Mouse (Mus musculus) bone marrow, adult 2 months (tissue): ENCODE results near the gene Atg10. TPM values are rescaled to one million over a fixed set of nuclear protein-coding genes. Genes with fewer than 3 reads are reported as not detected.

Source experiments
- H3K27ac ChIP-seq: fragments of 200-500 bp; 2 replicates; pipeline ENCODE4 v1.5.1; 2012; ENCODE audit warnings: low read depth, mild to moderate bottlenecking, control low read depth, inconsistent platforms, low read length; ENCODE audit not compliant: control insufficient read depth, poor library complexity, insufficient read depth
- H3K4me1 ChIP-seq: fragments of 200-500 bp; 2 replicates; pipeline ENCODE4 v1.6.1; 2011; ENCODE audit warnings: low read length; ENCODE audit not compliant: control insufficient read depth, insufficient read depth
- H3K4me3 ChIP-seq: fragments of 200-500 bp; replicated peaks from 2 replicates; pipeline ENCODE3; 2011; ENCODE audit warnings: mild to moderate bottlenecking, low read depth, low read length, control low read depth; ENCODE audit not compliant: control insufficient read depth
- CTCF ChIP-seq: fragments of 200-500 bp; IDR thresholded peaks from 2 replicates; pipeline ENCODE4 v1.5.1; 2011; ENCODE audit warnings: low read length, control low read depth; ENCODE audit not compliant: control insufficient read depth, insufficient read depth
- POLR2A ChIP-seq: fragments of 200-500 bp; IDR thresholded peaks from 2 replicates; pipeline ENCODE4 v1.6.1; 2011; ENCODE audit warnings: low read depth, mild to moderate bottlenecking, control low read depth, low read length, borderline replicate concordance; ENCODE audit not compliant: control insufficient read depth
- WGBS: fragments of 180-500 bp; shearing (Covaris S2); methylation state at CpG from one replicate; pipeline ENCODE4 v1.1.7; 2018; 5-methylcytosine and 5-hydroxymethylcytosine counted together
- polyA plus RNA-seq: library from polyadenylated mRNA; stranded (reverse); fragments of >200 nt; gene quantifications from 2 replicates; pipeline ENCODE4 v1.2.4, GENCODE M21; 2011; ENCODE audit warnings: low replicate concordance; ENCODE audit not compliant: missing spikeins, insufficient read depth, insufficient read length

Atg10 gene
- polyA plus RNA-seq, 1 experiment, result 3.5 TPM

DNA sequence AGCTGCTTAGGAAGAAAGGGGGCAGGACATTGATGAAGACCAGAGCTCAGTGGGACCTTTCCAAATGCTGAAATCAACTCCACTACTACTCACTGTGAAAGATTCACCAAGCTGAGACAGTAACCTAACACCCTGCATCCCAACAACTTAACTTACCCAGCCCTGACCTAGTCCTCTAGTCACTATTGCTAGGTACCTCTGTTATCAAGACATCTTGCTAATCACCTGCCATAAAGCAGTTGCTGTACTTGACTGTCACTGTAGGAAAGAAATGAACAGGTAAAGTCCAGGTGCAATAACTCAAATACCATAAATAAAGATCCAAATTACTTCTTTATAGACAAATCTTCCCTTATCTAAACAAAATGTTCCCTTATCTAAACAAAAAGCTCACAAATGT lies 66.3 kb downstream of the Atg10 start:
- Histone ChIP-seq H3K27ac (no peak overlapping the region), H3K4me3 (no peak overlapping the region), H3K4me1 (no peaks in the 10 kb centered on the region)
- TF ChIP-seq POLR2A (no peak), CTCF (no peak)

DNA sequence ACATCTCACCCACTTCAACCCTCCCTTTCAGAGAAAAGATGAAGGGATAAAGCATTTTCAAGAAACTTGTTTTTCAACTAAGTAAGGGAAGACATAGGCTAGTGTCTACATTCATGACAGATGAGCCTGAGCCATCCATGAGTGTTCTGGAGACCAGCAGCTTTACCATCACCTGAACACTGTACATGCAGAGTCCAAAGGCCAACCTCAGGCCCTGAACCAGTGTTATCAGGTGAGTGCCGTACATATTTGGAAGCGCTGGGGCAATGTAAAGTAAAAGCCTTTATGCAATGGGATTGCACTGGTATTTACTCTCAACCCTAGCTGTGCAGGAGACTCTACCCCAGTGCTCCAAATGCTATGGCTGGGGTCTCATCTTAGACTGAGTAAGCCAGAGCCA lies 66.8 kb downstream of the Atg10 start:
- Histone ChIP-seq H3K4me3 (no peak overlapping the region), H3K4me1 (no peaks in the 10 kb centered on the region), H3K27ac (no peak overlapping the region)
- TF ChIP-seq POLR2A, result no peak
- WGBS, result 93% methylated on average over 2 of the region's 2 CpGs

DNA sequence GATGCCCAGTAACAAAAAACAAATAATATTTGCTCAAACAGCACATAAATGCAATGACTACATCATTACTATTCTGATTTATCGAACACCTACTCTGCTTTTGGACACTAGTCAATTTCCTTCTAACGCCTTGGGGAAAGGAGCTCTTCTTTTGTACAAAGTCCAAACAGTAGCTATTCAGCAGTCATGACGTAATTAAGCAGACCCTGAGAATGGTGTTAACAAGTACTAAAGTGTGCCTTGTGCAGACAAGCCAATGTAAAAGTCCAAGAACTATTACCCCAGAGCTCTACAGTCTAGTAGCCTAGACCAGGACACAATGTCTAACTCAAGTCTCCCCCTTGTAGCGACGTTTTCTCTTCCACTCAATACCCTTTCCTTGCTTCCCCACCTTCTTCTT lies 67.5 kb downstream of the Atg10 start:
- Histone ChIP-seq H3K4me1 (no peaks in the 10 kb centered on the region), H3K4me3 (no peak overlapping the region), H3K27ac (no peak overlapping the region)
- TF ChIP-seq POLR2A (no peak), CTCF (no peak)
- WGBS, result 87% methylated on average over 5 of the region's 5 CpGs

DNA sequence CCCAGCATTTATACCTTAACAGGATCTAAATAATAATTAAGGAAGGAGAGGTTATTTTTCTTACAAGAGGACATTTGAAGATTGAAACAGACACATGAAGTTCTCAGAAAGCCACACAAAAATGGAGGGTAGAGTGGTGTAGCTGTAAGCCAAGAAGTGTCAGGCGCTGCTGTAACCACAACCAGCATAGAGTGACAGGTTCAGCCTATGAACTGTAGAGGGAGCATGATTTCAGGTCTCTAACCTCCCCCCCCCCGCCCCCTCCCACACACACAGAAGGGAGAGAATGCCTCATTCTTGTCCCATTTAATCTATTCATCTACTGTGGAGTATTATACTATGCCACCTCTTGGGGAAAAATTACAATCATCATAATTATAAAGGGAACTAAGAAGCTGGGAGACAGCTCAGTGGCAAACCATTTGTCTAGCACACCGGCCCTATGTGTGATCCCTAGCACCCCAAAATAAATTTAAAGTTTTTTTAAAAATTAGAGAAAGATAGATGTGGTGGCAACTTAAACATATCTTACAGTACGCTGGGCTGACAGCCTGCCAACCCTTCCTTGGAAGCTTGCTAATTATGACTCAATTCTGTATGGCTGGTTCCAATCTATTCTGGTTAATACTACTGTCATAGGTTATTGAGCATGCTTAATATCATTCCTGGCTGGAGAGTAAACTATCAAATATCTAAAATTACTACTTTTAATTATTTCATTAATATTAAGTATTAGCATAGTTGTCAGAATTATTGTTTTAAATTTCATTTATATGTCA lies 68.2 kb downstream of the Atg10 start:
- WGBS, result 81% methylated on average over 4 of the region's 4 CpGs
- Histone ChIP-seq H3K4me3 (no peak overlapping the region), H3K27ac (no peak overlapping the region), H3K4me1 (no peaks in the 10 kb centered on the region)
- no peak for TF ChIP-seq POLR2A
- no peak for TF ChIP-seq CTCF

DNA sequence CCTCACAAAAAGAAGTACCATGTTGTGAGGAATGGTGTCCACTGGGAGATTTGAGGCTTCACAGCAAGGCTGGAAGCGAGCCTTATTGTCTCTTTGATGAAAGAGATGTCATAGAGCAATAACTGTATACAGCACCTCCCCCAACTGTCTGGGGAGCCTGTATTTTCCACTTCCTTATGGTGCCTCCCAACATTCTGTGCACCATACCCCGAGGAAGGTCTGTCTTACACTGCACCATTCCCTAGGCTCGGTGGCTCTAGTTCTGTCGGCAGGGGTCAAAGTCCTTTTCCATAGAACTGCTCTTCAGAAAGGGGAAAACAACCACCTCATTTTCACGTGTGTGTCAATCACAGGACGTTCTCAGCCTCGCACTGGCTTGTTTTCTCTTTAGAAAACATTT lies 69.1 kb downstream of the Atg10 start:
- H3K27ac ChIP-seq, result no peak overlapping the region
- no peaks in the 10 kb centered on the region for H3K4me1 ChIP-seq
- no peak overlapping the region for H3K4me3 ChIP-seq
- no peak for TF ChIP-seq CTCF
- TF ChIP-seq POLR2A, result no peak
- 75% methylated on average over 7 of the region's 7 CpGs for WGBS

DNA sequence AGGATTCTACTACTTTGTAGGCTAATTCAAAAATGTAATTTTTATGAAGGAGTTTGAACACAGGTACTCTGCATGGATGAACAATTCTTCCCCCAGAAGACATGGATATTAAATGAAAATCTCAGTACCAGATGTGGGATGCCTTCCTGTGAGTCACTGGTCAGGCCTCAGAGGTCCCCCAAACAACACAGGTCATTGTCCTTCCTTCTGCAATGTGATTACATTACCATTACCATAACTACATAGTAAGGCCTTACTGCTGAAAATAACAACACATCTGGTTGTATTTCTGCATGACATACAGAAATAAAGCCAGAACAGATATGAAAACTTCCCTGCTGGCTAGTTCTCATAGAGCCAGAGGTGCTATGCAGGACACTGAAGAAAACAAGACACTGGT lies 87.4 kb downstream of the Atg10 start:
- Histone ChIP-seq H3K27ac (no peak overlapping the region), H3K4me3 (no peak overlapping the region), H3K4me1 (no peaks in the 10 kb centered on the region)
- TF ChIP-seq POLR2A, result no peak
- TF ChIP-seq CTCF, result no peak

DNA sequence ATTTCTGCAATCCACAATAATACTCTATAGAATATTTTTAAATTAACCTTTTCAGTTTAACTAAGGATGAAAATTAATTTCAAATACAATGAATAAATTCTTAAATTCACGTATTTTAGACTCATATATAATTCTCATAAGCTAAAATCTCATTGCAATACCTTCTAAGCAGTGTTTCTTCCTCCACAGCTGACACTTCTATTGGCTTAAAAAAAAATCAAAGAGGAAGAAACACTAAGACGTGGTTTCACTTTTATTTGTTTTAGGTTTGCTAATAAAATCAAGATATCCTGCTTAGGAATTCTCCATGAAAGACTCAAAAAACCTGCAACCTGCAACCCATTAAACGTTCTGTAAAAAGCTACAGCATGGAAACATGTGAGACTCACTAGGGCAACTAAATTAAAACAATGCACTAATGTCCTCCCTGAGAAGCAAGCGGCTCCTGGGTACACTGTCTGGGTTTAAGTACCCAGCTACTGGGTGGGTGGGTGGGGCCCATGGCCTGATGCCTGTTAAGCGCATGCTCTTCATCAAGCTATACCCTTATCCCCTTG lies 90.4 kb downstream of the Atg10 start:
- no peak for TF ChIP-seq CTCF
- no peak overlapping the region for H3K27ac ChIP-seq
- no peaks in the 10 kb centered on the region for H3K4me1 ChIP-seq
- H3K4me3 ChIP-seq, result no peak overlapping the region
- 22% methylated on average over 5 of the region's 5 CpGs for WGBS

DNA sequence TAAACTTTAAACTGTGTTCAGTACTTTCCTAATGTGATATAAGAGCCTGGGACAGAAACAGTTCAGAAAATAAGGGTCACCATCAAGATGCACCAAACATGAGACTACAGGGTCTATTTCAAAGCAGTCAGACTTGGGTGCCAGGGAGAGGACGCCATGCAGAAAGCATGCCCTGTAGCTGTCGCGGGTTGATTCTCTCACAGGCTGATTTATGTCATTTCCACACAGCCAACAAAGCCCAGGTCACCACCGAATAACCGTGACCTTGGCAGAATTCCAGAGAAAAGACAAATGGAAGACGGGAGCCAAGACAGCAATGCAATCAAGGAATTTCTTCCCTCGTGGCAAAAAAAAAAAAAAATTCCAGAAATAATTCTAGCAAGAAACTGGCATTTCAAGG lies 94.7 kb downstream of the Atg10 start:
- 59% methylated on average over 7 of the region's 7 CpGs for WGBS
- no peak overlapping the region for H3K27ac ChIP-seq
- no peak for TF ChIP-seq POLR2A
- H3K4me3 ChIP-seq, result no peak overlapping the region
- H3K4me1 ChIP-seq, result no peaks in the 10 kb centered on the region

DNA sequence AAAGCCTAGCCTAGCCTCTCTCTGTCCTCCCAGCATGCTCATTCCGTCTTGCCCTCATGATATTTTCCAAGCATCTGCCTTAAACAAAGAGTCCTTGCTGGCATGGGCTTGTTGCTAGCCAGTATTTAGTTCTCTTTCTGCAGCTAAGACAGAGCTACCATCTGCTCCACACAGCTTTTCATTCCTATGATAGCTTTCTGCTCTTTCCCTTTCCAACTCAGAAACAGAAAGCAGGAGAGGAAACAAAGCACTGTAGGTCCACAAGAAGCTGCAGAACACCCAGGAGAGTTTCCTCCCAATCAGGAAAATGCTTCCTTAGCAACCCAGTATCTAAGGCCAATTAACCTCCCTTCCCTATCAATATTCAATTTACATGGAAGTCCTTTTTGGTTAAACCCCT lies 95.2 kb downstream of the Atg10 start:
- no peak overlapping the region for H3K4me3 ChIP-seq
- no peaks in the 10 kb centered on the region for H3K4me1 ChIP-seq
- H3K27ac ChIP-seq, result no peak overlapping the region
- 74% methylated on average over 1 of the region's 1 CpGs for WGBS
- no peak for TF ChIP-seq CTCF
- no peak for TF ChIP-seq POLR2A
